Mouse (Mus musculus) hematopoietic stem cell, adult 5-6 weeks (primary cell): ENCODE measurements at regions not wholly inside any gene's neighbourhood (a gene's known extent, or its start where the extent isn't known, plus 50 kb on each side); places are given as distances from the start of the nearest gene placed in this dataset.

Experiments
- ATAC-seq, 2 experiments: fragments of 125-278 bp in 1 of 2; replicated peaks in 1 of 2; 2 replicates each; pipeline ENCODE4 v1.8.0; 2016 to 2017; ENCODE audit warnings: inconsistent platforms in 2 of 2, mild to moderate bottlenecking in 2 of 2, moderate number of reproducible peaks in 2 of 2, low read depth in 1 of 2, moderate TSS enrichment in 1 of 2; ENCODE audit not compliant: low FRiP score in 2 of 2, poor library complexity in 2 of 2, severe bottlenecking in 2 of 2, insufficient read depth in 1 of 2, low TSS enrichment in 1 of 2

- ATAC-seq = no peak
Measured at GRCm38 (mm10) chr10:120638316-120638715, 162.0 kb upstream of the Hmga2 start.

DNA sequence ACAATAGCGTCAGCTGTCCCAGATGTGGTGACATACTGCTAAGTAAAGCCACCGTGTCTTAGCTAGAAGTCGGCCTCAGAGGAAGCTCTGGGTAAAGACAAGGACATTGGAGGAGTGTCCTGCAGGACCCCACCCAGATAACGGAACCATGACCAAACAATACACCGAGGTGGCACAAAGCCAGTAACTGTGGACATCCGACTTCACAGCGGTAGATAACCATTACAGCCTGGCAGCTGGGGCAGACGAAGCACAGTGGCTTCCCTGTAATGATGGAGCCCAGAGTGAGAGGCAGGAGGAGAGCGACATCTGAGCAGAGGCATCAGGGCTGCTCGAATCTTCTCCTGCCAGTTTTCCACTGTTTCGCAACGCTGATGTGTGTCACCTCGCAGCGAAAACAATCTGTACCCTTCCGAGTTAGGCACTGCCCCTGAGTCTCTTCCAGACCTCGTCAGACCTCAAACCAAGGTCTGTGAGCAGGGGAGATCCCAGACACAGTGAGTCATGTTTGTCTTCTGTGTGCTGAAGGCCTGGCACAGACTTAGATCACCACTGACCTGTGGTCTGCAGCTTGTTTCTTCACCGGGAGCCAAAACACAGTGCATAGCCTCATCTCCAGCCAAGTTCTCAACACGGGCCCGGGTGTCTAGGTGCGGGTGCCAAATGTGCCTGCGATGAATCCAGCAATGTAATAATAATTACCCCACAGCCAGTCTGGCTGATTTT, 159.7 kb upstream of the Hmga2 start:
- peak in 1 of 2 experiments; percentile 21; a peak in 2 of 4 replicates for ATAC-seq

- no peak for ATAC-seq
Measured at GRCm38 (mm10) chr10:120635194-120635593, 158.9 kb upstream of the Hmga2 start.

- ATAC-seq = no peak
Measured at GRCm38 (mm10) chr10:120632071-120632470, 155.8 kb upstream of the Hmga2 start.

- ATAC-seq = no peak
Measured at GRCm38 (mm10) chr10:120628066-120628465, 151.8 kb upstream of the Hmga2 start.

- peak; percentile 49 to 64 for ATAC-seq
Measured at GRCm38 (mm10) chr10:120625474-120625873, 149.2 kb upstream of the Hmga2 start.

DNA sequence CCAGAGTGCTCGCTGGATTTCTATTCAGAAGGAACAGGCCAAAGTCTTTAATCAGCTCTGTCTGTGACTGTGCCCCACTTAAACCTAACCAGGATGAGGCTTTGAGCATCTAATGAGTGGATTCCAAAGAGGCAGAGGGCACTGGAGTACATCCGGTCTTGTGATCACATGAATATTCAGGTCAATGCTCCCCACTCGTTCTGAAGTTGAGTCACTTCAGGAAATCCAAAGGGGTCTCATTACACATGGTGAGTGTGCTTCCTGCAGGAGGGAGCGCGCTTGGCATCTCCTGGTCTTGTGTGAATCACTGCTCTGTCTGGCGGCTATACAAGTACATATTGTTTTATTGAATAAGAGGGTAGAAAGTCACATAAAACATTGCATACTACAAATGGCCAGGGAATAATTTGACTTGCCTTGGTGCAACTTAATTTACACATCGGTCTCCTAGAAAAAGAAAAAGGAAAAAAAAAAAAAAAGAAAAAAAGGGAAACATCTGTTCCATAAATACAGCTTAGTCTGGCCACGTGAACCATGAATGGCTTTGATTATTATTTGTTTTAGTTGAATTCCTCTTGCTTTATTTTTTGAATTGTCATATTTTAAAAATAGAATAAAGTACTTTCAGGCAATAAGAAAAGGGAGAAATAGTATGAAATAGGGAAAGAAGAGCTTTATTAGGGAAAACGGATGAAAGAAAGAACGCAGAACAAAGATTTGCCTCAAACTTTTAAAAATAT, 148.1 kb upstream of the Hmga2 start:
- ATAC-seq = no peak

DNA sequence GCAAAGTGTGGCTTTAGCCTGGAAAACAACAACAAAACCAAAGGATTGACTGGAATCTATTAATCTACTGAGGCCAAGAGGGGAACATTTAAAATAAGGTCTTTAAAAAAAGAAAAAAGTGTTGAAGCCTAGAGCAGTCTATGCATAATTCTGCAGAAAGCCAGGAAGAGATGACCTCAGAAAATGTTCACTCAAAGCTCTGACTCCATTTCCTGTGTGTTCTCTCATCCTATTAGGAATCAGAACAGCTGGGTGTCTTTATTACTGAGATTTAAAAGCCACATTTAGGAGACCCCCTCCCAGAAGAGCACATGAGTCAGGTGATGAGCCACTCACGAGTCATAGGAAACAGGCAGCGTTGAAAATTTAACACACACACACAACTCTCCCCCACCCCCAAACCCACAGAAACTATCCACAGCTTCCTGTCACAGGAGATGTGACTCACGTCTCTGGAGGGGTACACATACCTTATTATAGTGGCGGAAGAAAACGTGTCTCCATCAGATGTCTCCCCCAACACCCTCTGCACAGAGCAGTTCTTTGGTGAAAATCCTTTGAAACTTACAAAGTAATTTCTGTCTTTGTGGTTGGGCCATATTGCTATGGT, 140.2 kb upstream of the Hmga2 start:
- peak; percentile 90 to 92 for ATAC-seq

- no peak for ATAC-seq
Measured at GRCm38 (mm10) chr10:120612351-120612750, 136.1 kb upstream of the Hmga2 start.

DNA sequence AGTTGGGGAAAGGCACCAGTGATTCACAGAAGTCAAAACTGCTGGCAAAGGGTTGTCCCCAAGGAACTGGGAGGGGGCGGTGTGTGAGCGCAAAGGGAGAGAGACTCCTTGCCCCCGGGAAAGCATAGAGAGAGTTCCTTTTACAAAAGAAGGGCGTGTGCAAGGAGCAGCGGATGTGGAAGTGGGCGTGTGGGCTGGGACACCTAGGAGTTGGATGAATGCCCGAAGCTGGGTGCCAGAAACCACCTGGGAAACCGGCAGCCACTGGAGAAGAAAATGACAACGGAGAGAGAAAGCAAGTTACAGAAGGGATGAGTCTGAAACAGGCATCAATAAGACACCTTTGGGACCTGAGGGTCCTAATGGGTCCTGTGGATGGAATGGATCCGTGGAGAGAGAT, 133.8 kb upstream of the Hmga2 start:
- ATAC-seq = no peak

DNA sequence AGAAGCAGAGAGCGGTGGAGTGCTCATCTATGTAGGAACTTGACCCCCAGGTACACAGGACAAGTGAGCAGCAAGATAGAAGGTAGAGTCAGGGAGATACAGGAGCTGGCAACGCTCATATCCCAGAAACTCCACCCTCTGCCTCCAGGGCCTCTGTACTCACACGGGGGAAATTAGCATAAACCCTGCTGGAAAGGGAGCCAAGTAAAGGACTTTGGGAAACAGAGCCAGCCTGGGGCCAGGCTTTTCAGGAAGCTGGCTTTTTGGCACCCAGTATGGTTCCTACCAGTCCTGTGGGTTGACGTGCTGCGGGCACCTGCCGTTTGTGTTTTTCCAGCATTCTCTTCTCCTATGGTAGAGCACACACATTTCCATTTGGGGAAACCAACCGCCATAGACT, 128.2 kb upstream of the Hmga2 start:
- ATAC-seq = no peak

DNA sequence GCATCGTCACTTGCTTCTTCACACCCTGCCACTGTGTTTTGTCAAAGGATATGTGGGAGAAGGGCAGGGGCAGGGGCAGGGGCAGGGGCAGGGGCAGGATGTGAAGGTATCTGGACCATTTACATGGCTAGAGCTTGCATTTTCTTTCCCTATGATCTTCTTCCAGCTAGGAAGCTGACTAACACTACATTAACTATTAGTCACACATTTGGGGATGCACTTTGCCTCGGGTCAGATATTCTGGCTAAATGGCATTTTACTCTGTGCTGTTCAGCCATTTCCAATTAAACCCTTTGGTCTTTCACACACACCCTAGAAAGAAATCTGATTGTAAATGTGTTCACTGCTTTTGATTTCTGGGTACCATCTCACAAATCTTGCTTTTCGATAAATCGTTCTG, 126.9 kb upstream of the Hmga2 start:
- ATAC-seq = no peak

GRCm38 (mm10) chr10:120600735-120601134, 124.5 kb upstream of the Hmga2 start:
- no peak for ATAC-seq

- ATAC-seq = no peak
Measured at GRCm38 (mm10) chr10:120599551-120599950, 123.3 kb upstream of the Hmga2 start.

DNA sequence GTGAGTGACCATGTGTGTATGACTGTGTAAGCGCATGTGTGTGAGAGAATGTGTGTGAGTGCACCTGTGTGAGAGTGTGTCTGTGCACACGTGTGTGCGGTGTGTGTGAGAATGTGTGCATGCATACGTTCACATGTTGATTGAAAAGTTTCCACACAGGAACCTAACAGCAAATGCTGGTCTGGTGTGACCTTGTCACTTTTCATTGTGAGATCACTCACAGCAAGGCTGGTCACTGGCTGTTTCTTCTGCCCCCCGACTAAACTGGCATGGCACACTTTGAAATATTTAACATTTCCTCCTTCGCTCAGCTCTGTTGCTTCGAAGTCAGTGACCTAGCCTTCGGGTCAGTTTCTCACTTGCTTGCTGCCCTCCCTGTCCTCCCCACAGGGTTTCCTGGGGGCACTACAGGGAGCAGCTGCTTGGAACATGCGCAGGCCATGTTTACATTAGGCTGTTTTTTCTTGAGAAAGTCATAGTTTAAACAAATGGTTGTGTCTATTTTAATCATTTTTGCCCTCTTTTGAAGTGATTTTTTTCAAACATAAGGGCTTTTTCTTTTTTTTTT, 121.1 kb upstream of the Hmga2 start:
- ATAC-seq = no peak

- no peak for ATAC-seq
Measured at GRCm38 (mm10) chr10:120595145-120595544, 118.9 kb upstream of the Hmga2 start.

DNA sequence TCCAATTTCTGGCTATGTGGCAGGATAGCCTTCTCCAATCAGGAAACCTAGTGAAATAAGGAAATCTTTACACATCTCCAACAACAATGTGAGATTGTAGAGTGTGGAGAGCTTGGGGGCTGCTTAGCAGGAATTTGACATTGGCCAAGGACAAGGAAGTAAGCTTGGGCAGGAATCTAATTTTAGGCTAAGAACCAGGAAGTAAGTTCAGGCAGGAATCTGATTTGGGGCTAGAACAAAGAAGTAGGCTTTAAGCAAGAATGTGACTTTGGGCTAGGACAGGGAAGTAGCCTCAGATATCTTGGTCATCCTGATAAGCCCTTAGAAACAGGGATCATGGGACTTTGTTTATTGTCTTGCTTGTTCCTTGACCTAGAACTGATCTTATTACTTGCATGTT, 117.6 kb upstream of the Hmga2 start:
- ATAC-seq = no peak

- ATAC-seq = no peak
Measured at GRCm38 (mm10) chr10:120589659-120590058, 113.4 kb upstream of the Hmga2 start.
